Mouse (Mus musculus): ENCODE measurements around the gene Wdr25. TPM values are rescaled to one million over a fixed set of nuclear protein-coding genes. Genes with fewer than 3 reads are reported as not detected.

Wdr25 gene
- polyA plus RNA-seq, 1 experiment from 2014 or later = 8.0 TPM

- Histone ChIP-seq H3K4me1 (ENCODE audit: insufficient read depth) (no peaks in the 10 kb centered on the region), H3K4me3 (ENCODE audit: low read depth, low read length) (no peak overlapping the region), H3K27ac (ENCODE audit: low read depth) (no peak overlapping the region), H3K9ac (no peak overlapping the region), H3K9me3 (ENCODE audit: low read depth, low read length) (no peaks in the 10 kb centered on the region), H3K4me2 (no peak overlapping the region), H3K36me3 (ENCODE audit: insufficient read depth) (no peaks in the 10 kb centered on the region), H3K27me3 (ENCODE audit: insufficient read depth, low read length) (peaks cover 34% of the 10 kb centered on the region)
- WGBS = 61% methylated on average over 4 of the region's 4 CpGs
- no peak for DNase-seq
- TF ChIP-seq CTCF (IDR thresholded peaks at IDR 0.05; ENCODE audit: low read depth) = no peak
- ATAC-seq (ENCODE audit: insufficient read depth) = no peak
These were observed 164.3 kb downstream of the Wdr25 start for GRCm38 (mm10) chr12:109057736-109058135.

- H3K4me1 ChIP-seq (ENCODE audit: insufficient read depth) = no peaks in the 10 kb centered on the region
- no peaks in the 10 kb centered on the region for H3K9me3 ChIP-seq (ENCODE audit: low read depth, low read length)
- ATAC-seq (ENCODE audit: insufficient read depth) (no peak), DNase-seq (no peak)
- no peak overlapping the region for H3K27ac ChIP-seq (ENCODE audit: low read depth)
- H3K4me3 ChIP-seq (ENCODE audit: low read depth, low read length) = no peak overlapping the region
- TF ChIP-seq CTCF (IDR thresholded peaks at IDR 0.05; ENCODE audit: low read depth) = no peak
- H3K9ac ChIP-seq = no peak overlapping the region
- 77% methylated on average over 8 of the region's 8 CpGs for WGBS
- H3K27me3 ChIP-seq (ENCODE audit: insufficient read depth, low read length) = peaks cover 25% of the 10 kb centered on the region
- no peaks in the 10 kb centered on the region for H3K36me3 ChIP-seq (ENCODE audit: insufficient read depth)
- no peak overlapping the region for H3K4me2 ChIP-seq
These were observed 165.2 kb downstream of the Wdr25 start for GRCm38 (mm10) chr12:109058660-109059059.

GRCm38 (mm10) chr12:109067561-109068135 is 174.2 kb downstream of the Wdr25 start:
- DNase-seq (peak; percentile 84), ATAC-seq (ENCODE audit: insufficient read depth) (peak; percentile 95)
- no peaks in the 10 kb centered on the region for H3K9me3 ChIP-seq (ENCODE audit: low read depth, low read length)
- TF ChIP-seq CTCF (IDR thresholded peaks at IDR 0.05; ENCODE audit: low read depth) = no peak
- H3K4me3 ChIP-seq (ENCODE audit: low read depth, low read length) = peak overlapping the region; percentile 53
- H3K36me3 ChIP-seq (ENCODE audit: insufficient read depth) = no peaks in the 10 kb centered on the region
- peak overlapping the region; percentile 18; the same call in 1 of the 2 replicates for H3K27ac ChIP-seq (ENCODE audit: low read depth)
- no peaks in the 10 kb centered on the region; the same call in 1 of the 2 replicates for H3K4me1 ChIP-seq (ENCODE audit: insufficient read depth)
- WGBS = under 1% methylated on average over 54 of the region's 59 CpGs
- peak overlapping the region; percentile 92 for H3K4me2 ChIP-seq
- 0 out of 2 replicates have a peak, but pooled peaks cover 4% of the 10 kb centered on the region for H3K27me3 ChIP-seq (ENCODE audit: insufficient read depth, low read length)
- peak overlapping the region; percentile 71 for H3K9ac ChIP-seq

- peak within 1 kb of the TSS; percentile 18; the same call in 1 of the 2 replicates for H3K27ac ChIP-seq (ENCODE audit: low read depth)
- H3K4me1 ChIP-seq (ENCODE audit: insufficient read depth) = no peaks in the 10 kb centered on the region; the same call in 1 of the 2 replicates
- TF ChIP-seq CTCF (IDR thresholded peaks at IDR 0.05; ENCODE audit: low read depth) = no peak
- ATAC-seq (ENCODE audit: insufficient read depth) = peak; percentile 58; the same call in 1 of the 2 replicates
- 0 out of 2 replicates have a peak, but pooled peaks cover 4% of the 10 kb centered on the region for H3K27me3 ChIP-seq (ENCODE audit: insufficient read depth, low read length)
- peak; percentile 40 for DNase-seq
- no peaks in the 10 kb centered on the region for H3K9me3 ChIP-seq (ENCODE audit: low read depth, low read length)
- 3% methylated on average over 22 of the region's 48 CpGs for WGBS
- H3K9ac ChIP-seq = peak within 1 kb of the TSS; percentile 71
- H3K4me3 ChIP-seq (ENCODE audit: low read depth, low read length) = peak within 1 kb of the TSS; percentile 53
- H3K36me3 ChIP-seq (ENCODE audit: insufficient read depth) = no peaks in the 10 kb centered on the region
- peak within 1 kb of the TSS; percentile 92 for H3K4me2 ChIP-seq
These were observed 174.8 kb downstream of the Wdr25 start, which contains the start of gene Begain for GRCm38 (mm10) chr12:109068167-109068653. TSS of gene Begain (minus strand) at chr12:109068217.

- ATAC-seq (ENCODE audit: insufficient read depth) = no peak
- Histone ChIP-seq H3K4me1 (ENCODE audit: insufficient read depth) (no peaks in the 10 kb centered on the region; the same call in 1 of the 2 replicates), H3K27me3 (ENCODE audit: insufficient read depth, low read length) (0 out of 2 replicates have a peak, but pooled peaks cover 4% of the 10 kb centered on the region), H3K36me3 (ENCODE audit: insufficient read depth) (no peaks in the 10 kb centered on the region), H3K27ac (ENCODE audit: low read depth) (no peak overlapping the region), H3K9me3 (ENCODE audit: low read depth, low read length) (no peaks in the 10 kb centered on the region), H3K4me2 (peak overlapping the region; percentile 92), H3K4me3 (ENCODE audit: low read depth, low read length) (peak overlapping the region; percentile 53; the same call in 1 of the 2 replicates), H3K9ac (no peak overlapping the region)
- no peak for TF ChIP-seq CTCF (IDR thresholded peaks at IDR 0.05; ENCODE audit: low read depth)
- WGBS = 44% methylated on average over 7 of the region's 7 CpGs
- no peak for DNase-seq
These were observed 175.3 kb downstream of the Wdr25 start for GRCm38 (mm10) chr12:109068738-109069137.

- WGBS = 28% methylated on average over 2 of the region's 2 CpGs
- Histone ChIP-seq H3K4me3 (ENCODE audit: low read depth, low read length) (no peak overlapping the region), H3K9ac (no peak overlapping the region), H3K4me1 (ENCODE audit: insufficient read depth) (no peaks in the 10 kb centered on the region; the same call in 1 of the 2 replicates), H3K27ac (ENCODE audit: low read depth) (no peak overlapping the region), H3K27me3 (ENCODE audit: insufficient read depth, low read length) (0 out of 2 replicates have a peak, but pooled peaks cover 4% of the 10 kb centered on the region), H3K9me3 (ENCODE audit: low read depth, low read length) (no peaks in the 10 kb centered on the region), H3K4me2 (no peak overlapping the region), H3K36me3 (ENCODE audit: insufficient read depth) (no peaks in the 10 kb centered on the region)
- no peak for ATAC-seq (ENCODE audit: insufficient read depth)
- no peak for DNase-seq
- TF ChIP-seq CTCF (IDR thresholded peaks at IDR 0.05; ENCODE audit: low read depth) = no peak
These were observed 176.3 kb downstream of the Wdr25 start for GRCm38 (mm10) chr12:109069751-109070150.

- Histone ChIP-seq H3K36me3 (ENCODE audit: insufficient read depth) (no peaks in the 10 kb centered on the region), H3K4me3 (ENCODE audit: low read depth, low read length) (no peak overlapping the region), H3K27ac (ENCODE audit: low read depth) (no peak overlapping the region), H3K4me1 (ENCODE audit: insufficient read depth) (no peaks in the 10 kb centered on the region; the same call in 1 of the 2 replicates), H3K9ac (no peak overlapping the region), H3K4me2 (no peak overlapping the region), H3K27me3 (ENCODE audit: insufficient read depth, low read length) (0 out of 2 replicates have a peak, but pooled peaks cover 4% of the 10 kb centered on the region), H3K9me3 (ENCODE audit: low read depth, low read length) (no peaks in the 10 kb centered on the region)
- no peak for TF ChIP-seq CTCF (IDR thresholded peaks at IDR 0.05; ENCODE audit: low read depth)
- DNase-seq = no peak
- ATAC-seq (ENCODE audit: insufficient read depth) = no peak
- WGBS = 88% methylated on average over 13 of the region's 13 CpGs
These were observed 177.8 kb downstream of the Wdr25 start for GRCm38 (mm10) chr12:109071248-109071647.

All from lung, embryonic 14.5 days (tissue).